Mouse (Mus musculus): Measurements from ENCODE around the gene Myof. TPM values are rescaled to one million over a fixed set of nuclear protein-coding genes. Genes with fewer than 3 reads are reported as not detected.

Myof gene
- total RNA-seq, 4 experiments from 2014 or later, result 6.2 to 9.0 (median 7.7) TPM

DNA sequence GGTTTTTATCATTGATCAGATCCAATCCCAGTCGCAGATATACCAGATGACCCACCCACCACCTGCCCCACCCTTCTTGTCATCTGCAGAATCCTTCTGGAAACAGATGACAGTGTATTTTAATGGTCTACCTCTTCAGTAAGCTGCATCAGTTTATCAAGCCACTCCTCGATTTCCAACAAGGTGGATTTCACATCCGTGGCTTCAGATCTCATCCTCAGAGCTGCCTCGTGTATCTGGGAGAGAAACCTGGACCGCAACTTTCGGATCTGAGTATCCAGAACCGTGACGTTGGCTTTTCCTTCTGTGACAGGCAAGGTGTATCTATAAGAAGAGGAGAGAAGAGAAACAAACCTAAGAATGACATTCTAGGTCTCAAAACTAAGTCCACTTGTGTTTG is 89.1 kb downstream of the Myof start:
- no peak for DNase-seq (ENCODE audit: low spot score)

DNA sequence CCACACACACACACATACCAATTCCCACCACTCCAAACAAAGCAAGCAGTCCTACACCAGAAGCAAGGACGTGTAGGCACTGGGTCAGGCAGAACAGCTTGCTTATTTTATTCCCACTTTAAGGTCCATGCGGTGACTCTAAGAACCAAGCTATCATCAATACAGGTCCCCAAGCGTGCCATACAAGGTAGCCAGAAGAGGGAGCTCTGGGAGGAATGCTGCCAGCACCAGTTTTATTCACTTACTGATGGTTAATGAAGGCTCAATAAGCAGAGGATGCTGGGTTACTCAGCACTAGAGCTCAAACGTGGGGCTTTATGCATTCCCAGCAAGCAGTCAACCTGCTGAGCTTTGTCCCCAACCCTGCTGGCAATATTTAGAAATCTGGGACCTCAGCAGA is 96.7 kb downstream of the Myof start:
- no peak for DNase-seq (ENCODE audit: low spot score)

DNA sequence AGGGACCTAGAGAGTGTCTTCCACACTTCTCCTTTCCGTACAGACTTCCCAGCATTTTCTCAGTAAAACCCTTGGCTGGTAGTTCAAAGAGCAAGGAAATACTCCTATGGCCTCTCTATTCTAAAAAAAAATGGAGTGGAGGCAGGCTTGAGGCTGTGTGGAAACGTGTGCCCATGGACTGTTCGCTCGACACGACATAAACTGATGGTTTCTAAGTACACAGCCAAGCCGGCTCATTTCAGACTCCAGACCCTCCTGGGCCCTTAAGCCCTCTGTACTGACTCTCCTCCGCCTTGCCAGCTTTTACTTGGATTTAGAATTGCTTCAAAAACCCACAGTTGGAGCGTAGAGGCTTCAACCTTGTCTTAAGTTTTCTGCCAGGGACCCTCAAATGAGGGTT is 97.3 kb downstream of the Myof start:
- no peak for DNase-seq (ENCODE audit: low spot score)

DNA sequence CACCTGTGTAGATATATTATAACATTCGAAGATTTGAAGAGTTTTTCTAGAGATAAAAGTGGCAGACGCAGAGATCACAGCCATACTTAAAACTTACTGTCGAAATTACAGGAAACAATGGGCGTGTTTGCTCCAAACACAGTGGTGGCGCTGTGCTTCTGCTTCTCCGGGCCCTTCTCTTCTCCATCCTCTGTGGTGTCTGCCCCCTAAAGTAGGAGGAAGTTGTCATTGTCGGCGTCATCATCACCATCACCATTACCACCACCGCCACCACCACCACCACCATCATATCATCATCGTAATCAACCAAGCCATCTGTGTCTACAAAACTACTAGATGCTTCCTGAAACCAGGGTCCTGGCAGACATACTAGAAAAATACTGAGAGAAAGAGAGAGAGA is 104.2 kb downstream of the Myof start:
- no peak for DNase-seq (ENCODE audit: low spot score)

DNA sequence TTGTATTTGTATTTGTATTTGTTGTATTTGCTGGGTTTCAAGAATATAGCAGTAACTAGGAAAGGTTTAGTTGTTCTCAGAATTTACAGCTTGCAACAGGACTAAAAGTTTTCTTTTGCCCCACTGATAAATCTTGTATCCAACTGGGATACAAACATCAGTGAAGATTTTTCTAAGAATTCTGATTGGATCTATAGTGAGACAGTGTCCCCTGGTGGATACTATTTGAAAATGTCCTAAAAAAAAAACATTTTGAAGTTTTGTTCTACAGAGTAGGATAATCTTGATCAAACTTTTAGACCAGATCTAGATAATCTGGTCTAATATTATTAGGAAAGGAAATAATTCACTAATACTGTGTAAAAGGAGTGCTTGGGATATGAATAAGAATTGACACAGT is 106.3 kb downstream of the Myof start:
- no peak for DNase-seq (ENCODE audit: low spot score)

DNA sequence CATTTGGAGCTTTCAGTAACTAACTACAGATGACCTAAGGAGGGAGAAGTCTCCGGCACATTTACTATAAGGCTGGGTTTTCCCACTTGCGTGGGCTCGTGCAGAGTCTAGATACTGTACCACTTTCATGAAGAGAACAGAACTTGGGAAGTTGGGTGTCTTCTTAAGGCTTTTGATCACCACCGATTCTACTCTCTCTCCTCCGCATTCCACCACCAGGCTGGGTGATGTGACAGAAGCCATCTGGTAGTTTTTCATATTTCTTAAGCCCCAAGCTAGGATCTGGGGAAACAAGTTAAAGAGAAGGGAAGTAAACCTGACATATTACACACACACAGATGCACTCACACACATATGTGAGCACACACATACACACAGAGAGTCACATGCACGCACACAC is 108.7 kb downstream of the Myof start:
- no peak for DNase-seq (ENCODE audit: low spot score)

DNA sequence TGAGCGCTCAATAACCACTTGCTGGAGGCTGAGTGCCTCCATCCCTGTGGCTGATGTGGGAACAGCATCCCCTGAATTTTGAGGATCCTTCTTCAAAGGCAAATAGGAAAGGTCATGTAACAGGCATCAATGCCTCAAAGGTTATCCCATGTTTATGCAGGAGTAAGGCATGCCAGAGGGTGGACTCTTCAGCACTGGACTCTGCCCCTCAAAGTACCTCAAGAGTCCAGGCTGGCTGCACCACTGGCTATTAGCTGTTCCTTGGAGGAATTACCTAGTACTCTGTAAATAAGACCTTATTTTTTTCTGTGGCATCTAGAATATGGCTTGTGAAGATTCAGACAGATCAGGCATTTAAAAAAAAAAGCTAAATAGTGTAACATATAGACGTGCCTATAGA is 111.2 kb downstream of the Myof start:
- no peak for DNase-seq (ENCODE audit: low spot score)

DNA sequence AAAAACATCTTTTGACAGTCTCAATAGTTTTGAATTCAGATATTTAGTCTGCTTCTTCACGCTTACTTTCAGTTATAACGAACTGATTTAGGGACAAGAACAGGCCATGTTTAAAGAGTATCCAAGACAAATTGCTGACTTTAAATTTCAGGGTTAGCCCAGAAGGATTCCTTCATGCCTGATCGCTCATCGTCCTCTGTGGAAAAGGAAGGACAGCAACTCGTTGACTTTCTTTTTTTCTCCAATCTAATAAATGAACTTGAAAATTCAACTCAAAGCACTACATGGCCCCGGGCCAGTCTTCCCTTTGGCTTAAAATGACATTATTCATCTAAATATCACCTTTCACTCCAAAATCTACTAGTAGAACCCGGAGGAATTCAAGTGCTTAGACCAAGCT is 115.5 kb downstream of the Myof start:
- no peak for DNase-seq (ENCODE audit: low spot score)

DNA sequence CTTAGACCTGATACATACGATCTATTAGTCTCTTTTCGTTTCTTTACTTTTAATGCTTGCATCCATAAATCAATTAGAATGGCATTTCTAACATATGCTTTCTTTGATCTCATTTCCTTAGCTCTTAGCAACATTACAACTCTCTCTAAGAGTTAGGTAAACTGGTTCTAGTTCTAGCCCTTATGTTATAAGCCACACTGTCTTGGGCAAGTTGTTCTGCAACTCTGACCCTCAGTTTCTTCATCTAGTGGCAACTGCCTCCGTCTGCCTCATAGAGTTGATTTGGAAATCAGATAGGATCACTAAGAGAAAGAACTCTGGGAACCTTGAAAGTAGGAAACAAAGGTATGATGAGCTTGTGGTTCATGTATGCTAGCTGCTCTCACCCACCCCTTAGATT is 118.1 kb downstream of the Myof start:
- no peak for DNase-seq (ENCODE audit: low spot score)

DNA sequence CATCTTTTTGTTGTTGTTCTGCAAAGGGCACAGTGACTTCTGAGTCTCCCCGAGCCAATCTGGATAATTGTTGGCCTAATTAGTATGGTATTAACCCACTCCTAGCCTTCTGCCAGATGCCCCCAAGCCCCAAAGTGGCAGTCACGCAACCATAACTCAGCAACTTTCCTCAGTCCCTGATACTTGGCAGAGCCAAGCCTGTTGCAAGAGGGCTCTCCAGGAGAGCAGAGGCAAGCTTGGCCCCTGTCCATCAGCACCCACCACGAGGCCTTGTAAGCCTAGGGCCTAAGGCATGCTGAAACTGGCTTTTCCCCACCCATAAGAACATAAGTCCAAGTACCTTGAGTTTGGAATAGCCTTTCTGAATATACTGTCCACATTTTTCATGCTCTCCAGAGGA is 119.1 kb downstream of the Myof start:
- DNase-seq (ENCODE audit: low spot score), result no peak

DNA sequence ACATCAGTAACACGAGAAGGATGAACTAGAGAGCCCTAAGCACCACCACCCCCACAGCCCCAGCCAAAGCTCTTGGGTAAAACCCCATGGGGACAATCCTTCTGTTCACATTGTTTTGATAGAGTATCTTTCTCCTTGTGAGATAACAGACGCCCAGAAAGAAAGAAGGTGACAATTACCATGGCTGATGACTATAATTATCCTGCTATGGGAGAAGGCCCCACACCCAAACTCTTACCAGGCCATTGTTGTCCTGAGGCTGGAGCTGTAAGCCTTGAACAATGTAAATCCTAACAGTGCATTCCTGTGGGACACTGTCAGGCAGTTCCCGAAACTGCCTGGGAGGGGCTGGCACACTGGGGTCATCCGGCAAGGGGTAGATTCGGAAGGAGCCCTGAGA is 122.3 kb downstream of the Myof start:
- no peak for DNase-seq (ENCODE audit: low spot score)

DNA sequence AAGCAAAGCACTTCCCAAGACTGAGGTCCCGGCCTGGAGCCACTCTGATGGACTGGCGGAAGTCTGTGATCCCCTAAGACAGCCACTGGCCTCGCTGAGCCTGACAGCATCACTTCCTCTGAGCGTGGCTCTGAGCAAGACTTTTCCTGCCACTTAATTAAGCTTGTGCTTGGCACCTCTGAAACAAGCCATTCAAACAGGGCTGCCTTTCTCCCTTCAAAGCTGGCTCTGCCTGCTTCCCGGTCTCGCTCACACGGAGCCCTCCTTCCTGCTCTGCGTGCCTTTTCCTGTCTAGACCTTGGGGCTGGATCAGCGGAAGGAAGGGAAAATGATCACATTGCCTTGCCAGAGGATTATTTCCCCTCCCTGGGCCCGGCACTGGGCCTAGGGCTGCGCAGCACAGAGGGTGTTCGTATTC is 124.9 kb downstream of the Myof start:
- no peak for DNase-seq (ENCODE audit: low spot score)

DNA sequence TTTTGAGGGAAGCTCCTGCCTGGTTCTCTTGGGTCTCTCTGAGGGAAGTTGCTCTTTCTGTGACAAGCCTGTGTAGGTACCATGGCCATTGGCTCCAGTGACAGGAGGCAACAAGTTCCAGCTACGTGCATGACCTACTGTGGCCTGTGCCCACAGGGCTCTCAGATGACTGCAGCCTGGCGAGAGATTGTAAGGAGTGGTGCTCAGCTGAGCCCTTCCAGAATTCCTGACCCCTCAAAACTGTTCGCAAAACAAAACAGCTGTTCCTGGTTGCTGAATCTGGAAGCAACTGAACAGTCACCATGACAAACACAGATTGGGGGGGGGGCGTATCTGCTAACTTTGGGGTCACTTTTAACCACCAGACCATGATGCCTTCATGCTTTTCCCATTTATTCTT is 129.1 kb downstream of the Myof start:
- DNase-seq (ENCODE audit: low spot score), result no peak

DNA sequence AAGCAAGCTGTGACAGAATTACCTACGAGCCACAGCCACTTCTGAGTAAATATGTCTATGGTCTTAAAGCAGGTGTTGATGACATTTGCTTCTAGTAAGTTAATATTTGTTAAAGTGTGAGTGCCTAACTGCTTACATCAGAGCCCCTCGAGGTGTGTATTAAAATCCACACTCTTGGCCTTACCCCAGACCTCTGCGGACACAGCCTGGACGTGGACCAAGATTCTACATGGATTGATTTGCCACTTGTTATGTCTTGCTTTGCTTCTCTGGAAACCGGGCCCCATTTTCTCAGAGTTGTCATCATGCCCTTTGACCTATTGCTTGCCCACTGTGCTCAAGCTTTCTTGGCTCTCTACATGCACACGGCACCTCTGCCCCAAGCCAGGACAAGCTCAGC is 130.9 kb downstream of the Myof start:
- no peak for DNase-seq (ENCODE audit: low spot score)

DNA sequence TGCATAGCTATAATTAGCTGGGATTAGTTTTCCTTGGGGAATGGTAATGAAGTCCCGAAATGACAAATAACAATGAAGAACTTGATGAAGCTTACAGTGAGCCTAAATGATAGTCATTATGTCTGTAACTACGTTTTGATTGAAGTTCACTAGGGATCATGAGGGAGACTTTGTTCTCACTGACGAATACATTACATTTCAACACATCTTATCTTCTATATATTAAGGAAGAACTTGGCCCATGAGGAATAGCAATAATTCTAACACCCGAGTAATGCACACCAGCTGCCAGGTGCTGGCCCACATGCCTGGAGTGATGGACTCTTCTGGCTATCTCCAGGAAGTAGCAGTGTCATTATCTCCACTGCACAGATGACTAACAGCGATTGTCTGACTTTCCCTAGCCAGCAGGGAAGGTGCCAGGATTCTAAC is 133.5 kb downstream of the Myof start:
- no peak for DNase-seq (ENCODE audit: low spot score)

DNA sequence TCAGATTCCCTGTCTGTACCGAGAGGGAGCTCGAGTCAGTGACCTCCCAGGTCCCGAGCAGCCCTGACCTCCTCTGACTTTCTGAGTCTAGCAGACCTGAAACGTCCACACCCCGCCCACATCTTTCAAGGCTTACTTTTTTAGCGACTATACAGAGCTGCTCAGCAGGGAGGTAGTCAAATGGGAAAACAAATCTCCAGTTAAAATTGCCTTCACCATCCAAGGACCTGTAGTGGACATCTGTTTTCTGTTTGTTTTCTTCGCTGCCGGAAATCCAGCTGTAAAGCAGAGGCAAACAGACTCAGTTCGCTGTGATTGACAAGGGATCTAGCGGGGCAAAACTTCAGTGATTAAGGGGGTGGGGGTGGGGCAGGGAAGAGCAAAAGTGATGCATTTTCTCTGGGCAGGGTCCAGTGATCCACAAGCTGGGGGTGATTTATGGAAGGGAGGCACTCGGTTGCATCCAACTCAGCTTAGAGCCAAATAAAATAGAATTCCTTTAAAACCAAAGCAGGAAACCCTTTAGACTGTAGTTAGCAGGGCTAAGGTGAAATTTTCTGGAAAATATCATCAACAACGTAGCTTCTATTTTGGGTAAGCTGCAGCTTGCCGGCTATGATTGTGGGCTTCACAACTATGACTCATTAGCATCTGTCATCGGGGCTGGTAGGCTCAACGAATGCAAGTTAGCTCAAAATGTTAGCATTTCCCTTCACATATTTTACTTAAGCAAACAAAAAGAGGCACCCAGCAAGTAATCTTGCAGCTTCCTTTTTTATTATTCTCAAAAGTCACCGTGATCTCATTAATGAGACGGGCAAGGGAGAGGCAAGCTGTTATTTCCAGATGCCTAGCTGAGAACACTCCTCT is 135.7 kb downstream of the Myof start:
- DNase-seq (ENCODE audit: low spot score), result no peak

DNA sequence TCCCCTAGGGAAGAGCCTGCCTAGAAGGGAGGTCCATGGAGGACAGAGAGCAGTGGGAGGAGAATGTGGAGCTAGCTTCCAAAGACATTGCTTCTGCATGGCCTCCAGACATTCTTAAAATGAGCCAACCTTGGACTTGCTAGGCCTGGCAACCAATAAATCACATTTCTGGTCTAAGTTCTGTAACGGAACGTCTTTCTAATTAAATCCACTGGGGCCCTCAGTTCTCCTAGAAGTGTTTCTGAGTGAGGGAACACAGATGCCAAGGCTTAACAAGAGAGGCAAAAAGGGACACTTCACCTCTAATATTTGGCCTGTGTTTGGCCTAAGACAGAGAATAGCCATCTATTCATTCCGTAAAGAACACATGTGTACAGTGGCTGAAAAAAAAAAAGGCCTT is 136.5 kb downstream of the Myof start:
- DNase-seq (ENCODE audit: low spot score), result no peak

DNA sequence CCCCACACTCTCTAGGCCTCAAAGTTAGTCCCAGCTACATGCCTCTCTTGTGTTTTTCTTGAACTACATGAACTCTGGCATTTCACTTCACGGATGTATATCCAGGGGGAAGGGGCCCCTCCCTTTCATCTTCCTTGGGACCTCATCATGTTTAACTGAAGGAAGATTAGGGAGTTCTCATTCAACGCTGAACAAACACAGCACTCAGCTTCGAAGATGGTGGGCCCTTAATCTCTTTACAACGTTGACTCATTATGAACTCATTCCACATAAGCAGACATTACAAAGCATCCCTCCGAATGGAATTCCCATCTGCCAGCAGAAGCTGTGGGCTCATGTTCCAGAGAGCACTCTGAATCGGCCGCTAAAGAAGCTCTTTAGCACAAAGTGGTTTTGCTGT is 147.3 kb downstream of the Myof start:
- DNase-seq (ENCODE audit: low spot score), result no peak

DNA sequence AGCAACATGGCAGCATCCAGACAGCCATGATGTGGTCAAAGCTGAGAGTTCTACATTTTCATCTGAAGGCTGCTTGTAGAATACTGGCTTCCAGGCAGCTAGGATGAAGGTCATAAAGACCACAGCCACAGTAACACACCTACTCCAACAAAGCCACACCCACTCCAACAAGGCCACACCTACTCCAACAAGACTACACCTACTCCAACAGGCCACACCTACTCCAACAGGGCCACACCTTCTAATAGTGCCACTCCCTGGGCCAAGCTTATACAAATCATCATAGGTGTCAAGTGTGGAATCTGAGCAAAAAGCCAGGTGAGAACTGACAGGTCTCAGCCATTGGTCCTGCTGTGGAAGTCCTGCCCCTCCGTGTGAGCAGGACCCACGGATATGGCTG is 152.4 kb downstream of the Myof start:
- no peak for DNase-seq (ENCODE audit: low spot score)

DNA sequence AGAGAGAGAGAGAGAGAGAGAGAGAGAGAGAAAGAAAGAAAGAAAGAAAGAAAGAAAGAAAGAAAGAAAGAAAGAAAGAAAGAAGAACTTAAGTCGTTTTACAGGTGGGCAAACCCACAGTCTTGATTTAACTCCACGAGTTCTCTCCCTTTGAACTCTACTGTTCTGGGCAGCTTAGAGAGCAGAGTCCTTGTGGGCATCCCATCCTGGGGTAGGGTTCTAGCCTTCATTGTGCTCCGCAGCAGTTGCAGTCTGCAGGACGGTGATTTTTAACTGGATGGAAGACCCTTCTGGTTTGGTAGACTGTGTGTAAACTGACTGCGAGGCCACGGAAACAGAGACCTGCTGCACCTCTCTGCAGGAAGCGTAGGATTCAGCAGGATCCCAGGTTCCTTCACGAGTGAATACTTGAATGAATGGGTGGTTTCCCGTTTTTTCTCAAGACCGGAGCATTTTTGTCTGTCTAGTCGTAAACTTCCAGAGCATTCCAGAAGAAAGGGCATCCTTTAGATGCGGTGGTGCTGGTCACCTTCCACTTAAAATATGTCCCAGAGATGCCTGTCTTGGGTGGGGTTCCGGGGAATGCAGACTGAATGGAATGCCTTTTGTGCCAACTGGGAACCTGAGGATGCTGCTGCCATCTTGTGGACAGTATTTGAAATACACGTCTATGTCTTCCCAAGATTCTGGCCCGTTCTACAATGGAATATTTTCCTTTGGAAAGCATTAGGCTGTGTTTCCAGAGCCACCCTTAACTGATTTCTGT is 156.8 kb downstream of the Myof start:
- DNase-seq (ENCODE audit: low spot score), result peak; percentile 58

DNA sequence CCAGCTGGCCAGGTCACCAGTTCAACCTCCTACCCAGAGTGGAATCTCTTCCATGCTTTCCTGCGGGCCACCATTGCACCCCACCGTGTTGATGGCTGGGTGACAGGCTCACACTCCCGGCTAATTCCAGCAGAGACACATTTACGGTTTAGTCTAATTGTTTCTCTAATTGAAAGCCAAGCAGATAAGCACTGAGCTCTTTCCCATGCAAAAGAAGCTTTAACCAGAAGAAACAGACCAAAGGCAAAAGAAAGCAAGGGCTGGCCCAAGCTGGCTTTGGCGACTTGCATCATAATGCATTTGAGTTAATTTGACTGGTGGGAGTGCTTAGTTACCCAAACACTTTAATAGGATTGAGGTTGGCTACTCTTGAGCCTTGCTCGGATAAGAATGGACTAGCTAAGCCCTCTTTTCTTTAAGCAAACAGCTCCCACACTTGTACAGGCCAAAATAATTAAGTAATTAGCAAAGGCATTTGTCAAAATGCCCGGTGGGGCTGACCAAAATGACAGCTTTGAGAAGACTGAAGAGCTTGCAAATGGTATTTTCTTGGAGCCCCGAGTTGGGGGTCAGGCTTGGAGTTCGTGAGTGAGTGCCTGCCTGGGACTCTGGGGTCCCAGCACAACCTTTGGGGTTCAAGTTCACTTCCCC is 161.8 kb downstream of the Myof start:
- DNase-seq (ENCODE audit: low spot score), result no peak

DNA sequence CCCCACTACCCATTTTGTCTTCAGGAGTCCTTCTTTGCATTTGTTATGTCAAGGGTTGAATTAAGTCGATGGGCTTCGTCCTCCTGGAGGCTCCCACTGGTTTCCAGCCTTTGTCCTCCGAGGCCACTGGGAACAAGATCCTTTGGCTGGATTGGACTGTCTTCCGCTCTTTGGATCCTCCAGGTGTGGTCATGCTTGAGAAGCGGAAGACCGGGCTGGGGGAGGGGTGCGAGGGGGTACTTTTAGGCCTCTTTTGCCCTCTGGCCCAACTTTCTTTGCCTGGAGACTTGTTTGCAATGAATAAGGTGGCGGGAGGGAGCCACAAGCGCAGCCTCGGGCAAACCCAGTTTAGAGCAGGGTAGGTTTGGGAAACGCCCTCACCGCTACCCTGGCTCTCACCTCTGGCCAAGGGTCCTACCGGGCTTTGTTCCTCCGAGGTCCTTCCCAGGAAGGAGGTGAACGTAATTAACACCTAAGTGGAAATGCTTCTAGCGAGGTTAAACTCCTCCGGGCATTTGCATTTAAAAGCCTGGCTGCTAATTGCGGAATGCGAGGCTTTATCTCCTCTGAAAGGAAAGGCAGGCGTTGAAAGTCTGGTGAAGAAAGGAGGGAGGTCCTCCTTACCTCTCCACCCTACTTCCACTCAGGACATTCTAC is 165.7 kb downstream of the Myof start:
- DNase-seq (ENCODE audit: low spot score), result no peak
